Mouse (Mus musculus): Measurements from ENCODE around the gene Plekhb2. TPM values are rescaled to one million over a fixed set of nuclear protein-coding genes. Genes with fewer than 3 reads are reported as not detected.

Gene Plekhb2
- polyA plus RNA-seq, 1 experiment from 2014 or later, result 18.0 TPM

DNA sequence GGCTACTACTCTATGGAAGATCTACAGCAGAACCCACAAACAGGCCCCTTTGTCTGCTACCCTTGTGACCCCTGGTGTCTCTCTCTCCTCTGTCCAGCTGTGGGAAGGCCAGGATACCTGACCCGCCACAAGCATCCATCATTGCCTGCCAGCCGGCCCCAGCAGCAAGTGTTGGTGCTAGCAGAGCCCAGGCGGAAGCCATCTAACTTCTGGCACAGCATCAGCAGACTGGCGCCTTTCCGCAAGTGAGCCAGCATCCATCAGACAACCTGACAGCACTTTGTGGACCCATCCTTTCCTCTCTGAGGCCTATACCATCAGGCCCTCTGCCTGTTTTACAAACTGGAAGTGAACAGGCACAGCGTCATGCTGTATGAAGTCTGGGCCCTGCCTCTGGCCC, 38.2 kb upstream of the Plekhb2 start:
- Histone ChIP-seq H3K9me3 (ENCODE audit: control insufficient read depth, low read length) (no peaks in the 10 kb centered on the region), H3K27ac (ENCODE audit: low read depth, low read length) (no peak overlapping the region), H3K9ac (ENCODE audit: low read depth, low read length) (no peak overlapping the region), H3K4me3 (ENCODE audit: low read depth, low read length) (no peak overlapping the region), H3K4me2 (no peak overlapping the region), H3K36me3 (ENCODE audit: control insufficient read depth, insufficient read depth, low read length) (peaks cover 28% of the 10 kb centered on the region; the same call in 1 of the 2 replicates), H3K4me1 (replicated peaks; ENCODE audit: control insufficient read depth, insufficient read depth, low read length) (no peaks in the 10 kb centered on the region), H3K27me3 (replicated peaks; ENCODE audit: control insufficient read depth, insufficient read depth, low read length) (no peaks in the 10 kb centered on the region)
- ATAC-seq (replicated peaks; ENCODE audit: low FRiP score) (no peak), DNase-seq (ENCODE audit: low spot score) (no peak)
- 71% methylated on average over 6 of the region's 6 CpGs for WGBS

DNA sequence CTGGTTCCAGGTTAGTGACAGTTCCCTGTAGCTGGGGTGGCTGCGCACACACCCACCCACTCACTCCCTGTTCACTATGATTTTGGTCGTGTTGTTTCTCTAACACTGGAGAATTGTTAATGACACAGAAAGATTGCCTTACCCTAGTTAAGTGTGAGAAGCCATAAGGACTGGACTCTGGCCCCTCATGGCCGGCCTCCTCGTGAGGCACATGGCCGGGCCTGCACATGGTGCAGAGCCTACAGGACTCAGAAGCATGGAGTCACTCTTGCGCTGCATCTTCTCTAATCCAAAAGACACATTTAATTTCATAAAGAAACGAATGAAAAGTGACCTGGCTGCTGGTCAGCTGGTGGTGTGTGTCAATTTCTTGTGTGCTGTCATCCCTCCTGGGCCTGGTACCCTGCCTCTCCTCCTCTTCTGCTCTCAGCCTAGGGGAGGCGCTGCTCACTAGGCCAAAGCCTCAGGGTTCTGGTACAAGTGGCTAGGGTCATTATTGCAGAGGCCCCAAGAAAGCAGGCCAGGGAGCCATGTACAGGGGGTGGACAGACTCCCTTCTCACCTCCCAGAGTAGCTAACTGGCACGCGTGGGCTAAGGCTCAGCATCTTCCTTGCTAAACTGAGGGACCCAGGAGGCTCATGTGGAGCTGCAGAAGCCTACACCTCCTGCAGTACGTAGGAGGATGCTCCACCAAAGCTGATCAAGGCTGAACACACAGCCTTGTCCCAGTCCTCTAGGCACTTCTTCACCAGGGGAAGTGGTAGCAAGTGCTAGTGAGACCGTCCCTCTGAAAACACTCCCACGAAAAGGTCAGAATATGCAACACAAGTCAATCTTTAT, 37.1 kb upstream of the Plekhb2 start:
- Histone ChIP-seq H3K27me3 (replicated peaks; ENCODE audit: control insufficient read depth, insufficient read depth, low read length) (no peaks in the 10 kb centered on the region), H3K4me2 (no peak overlapping the region), H3K4me3 (ENCODE audit: low read depth, low read length) (no peak overlapping the region), H3K36me3 (ENCODE audit: control insufficient read depth, insufficient read depth, low read length) (peaks cover 37% of the 10 kb centered on the region; the same call in 1 of the 2 replicates), H3K9me3 (ENCODE audit: control insufficient read depth, low read length) (no peaks in the 10 kb centered on the region), H3K27ac (ENCODE audit: low read depth, low read length) (no peak overlapping the region), H3K4me1 (replicated peaks; ENCODE audit: control insufficient read depth, insufficient read depth, low read length) (no peaks in the 10 kb centered on the region), H3K9ac (ENCODE audit: low read depth, low read length) (no peak overlapping the region)
- no peak for ATAC-seq (replicated peaks; ENCODE audit: low FRiP score)
- DNase-seq (ENCODE audit: low spot score), result no peak
- 92% methylated on average over 13 of the region's 13 CpGs for WGBS

DNA sequence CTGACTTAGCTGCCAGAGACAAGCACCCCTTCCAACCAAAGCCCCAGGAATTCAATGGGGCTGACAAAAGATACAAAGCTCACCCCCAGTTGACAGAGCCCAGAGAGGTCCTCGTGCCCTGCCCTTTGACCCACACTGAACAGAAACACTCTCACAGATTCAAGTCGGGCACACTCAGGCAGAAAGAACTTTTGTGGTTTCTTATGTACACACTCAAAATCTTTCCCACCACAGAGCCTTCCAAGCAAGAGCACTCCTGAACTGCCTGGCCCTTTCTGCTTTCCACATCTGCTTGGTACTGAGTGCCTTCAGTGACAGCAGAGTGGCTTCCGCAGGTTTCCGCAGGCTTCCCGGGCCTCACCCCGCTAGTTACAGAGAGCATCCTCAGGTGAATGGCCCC, 33.9 kb upstream of the Plekhb2 start:
- WGBS, result 92% methylated on average over 6 of the region's 6 CpGs
- H3K36me3 ChIP-seq (ENCODE audit: control insufficient read depth, insufficient read depth, low read length), result peaks cover 46% of the 10 kb centered on the region
- ATAC-seq (replicated peaks; ENCODE audit: low FRiP score) (no peak), DNase-seq (ENCODE audit: low spot score) (no peak)
- no peaks in the 10 kb centered on the region for H3K9me3 ChIP-seq (ENCODE audit: control insufficient read depth, low read length)
- H3K4me2 ChIP-seq, result no peak overlapping the region
- H3K4me3 ChIP-seq (ENCODE audit: low read depth, low read length), result no peak overlapping the region
- H3K27me3 ChIP-seq (replicated peaks; ENCODE audit: control insufficient read depth, insufficient read depth, low read length), result no peaks in the 10 kb centered on the region
- no peak overlapping the region for H3K9ac ChIP-seq (ENCODE audit: low read depth, low read length)
- no peaks in the 10 kb centered on the region for H3K4me1 ChIP-seq (replicated peaks; ENCODE audit: control insufficient read depth, insufficient read depth, low read length)
- H3K27ac ChIP-seq (ENCODE audit: low read depth, low read length), result no peak overlapping the region

DNA sequence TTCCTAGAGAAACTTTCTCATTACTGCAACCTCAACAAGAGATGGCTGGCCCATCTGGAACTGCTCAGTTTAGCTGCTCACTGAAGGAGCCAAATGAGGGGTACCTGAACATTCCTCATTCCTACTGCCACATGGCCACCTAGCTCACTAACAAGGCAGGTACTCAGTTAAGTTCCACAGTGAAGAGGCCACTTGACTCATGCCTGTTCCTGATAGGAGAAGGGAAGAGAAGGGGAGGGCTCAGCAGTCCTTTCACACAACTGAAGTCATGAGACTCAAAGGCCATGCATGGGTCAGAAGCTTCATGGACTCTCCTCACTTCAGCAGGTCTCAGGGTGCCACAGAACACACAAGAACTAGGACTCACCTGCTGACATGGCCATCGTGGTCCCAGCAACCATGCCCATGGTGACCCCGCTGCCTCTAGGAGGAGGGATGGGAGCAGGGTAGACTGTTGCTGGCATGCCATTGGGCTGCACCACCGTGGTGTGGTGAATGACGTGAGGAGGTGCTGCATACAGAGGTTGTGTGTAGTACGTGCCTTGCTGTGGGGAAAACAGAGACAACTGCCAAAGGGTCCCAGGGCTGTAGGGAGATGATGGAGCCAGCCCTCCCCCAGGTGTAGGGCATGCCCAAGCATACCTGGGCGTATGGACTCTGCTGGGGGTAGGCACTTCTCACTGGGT, 30.4 kb upstream of the Plekhb2 start:
- Histone ChIP-seq H3K4me1 (replicated peaks; ENCODE audit: control insufficient read depth, insufficient read depth, low read length) (no peaks in the 10 kb centered on the region), H3K9ac (ENCODE audit: low read depth, low read length) (no peak overlapping the region), H3K27me3 (replicated peaks; ENCODE audit: control insufficient read depth, insufficient read depth, low read length) (no peaks in the 10 kb centered on the region), H3K36me3 (ENCODE audit: control insufficient read depth, insufficient read depth, low read length) (peaks cover 46% of the 10 kb centered on the region), H3K9me3 (ENCODE audit: control insufficient read depth, low read length) (no peaks in the 10 kb centered on the region), H3K4me3 (ENCODE audit: low read depth, low read length) (no peak overlapping the region), H3K4me2 (no peak overlapping the region), H3K27ac (ENCODE audit: low read depth, low read length) (no peak overlapping the region)
- ATAC-seq (replicated peaks; ENCODE audit: low FRiP score) (no peak), DNase-seq (ENCODE audit: low spot score) (no peak)
- WGBS, result 92% methylated on average over 6 of the region's 6 CpGs

DNA sequence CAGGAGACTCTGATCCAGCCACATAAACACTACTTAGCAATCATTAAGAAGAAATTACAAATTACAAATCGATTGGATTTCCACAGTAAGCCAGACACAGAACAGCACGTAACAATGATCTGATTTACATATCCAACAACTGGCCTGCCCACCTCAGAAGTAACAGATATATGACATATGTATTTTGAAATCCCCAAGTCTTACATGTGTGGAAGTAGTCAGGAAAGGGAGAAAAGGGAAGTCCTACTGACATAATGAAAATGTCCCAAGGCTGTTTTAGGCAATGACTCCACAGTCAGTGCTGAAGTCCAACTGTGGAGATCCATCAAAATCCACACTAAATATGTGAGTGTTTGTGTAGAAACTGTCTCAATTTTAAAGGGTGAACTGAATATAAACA, 28.4 kb upstream of the Plekhb2 start:
- no peak overlapping the region for H3K4me3 ChIP-seq (ENCODE audit: low read depth, low read length)
- H3K4me1 ChIP-seq (replicated peaks; ENCODE audit: control insufficient read depth, insufficient read depth, low read length), result no peaks in the 10 kb centered on the region
- no peak overlapping the region for H3K4me2 ChIP-seq
- no peak overlapping the region for H3K27ac ChIP-seq (ENCODE audit: low read depth, low read length)
- DNase-seq (ENCODE audit: low spot score) (no peak), ATAC-seq (replicated peaks; ENCODE audit: low FRiP score) (no peak)
- H3K36me3 ChIP-seq (ENCODE audit: control insufficient read depth, insufficient read depth, low read length), result peaks cover 40% of the 10 kb centered on the region
- no peaks in the 10 kb centered on the region for H3K27me3 ChIP-seq (replicated peaks; ENCODE audit: control insufficient read depth, insufficient read depth, low read length)
- WGBS, result 97% methylated on average over 2 of the region's 2 CpGs
- H3K9ac ChIP-seq (ENCODE audit: low read depth, low read length), result no peak overlapping the region
- H3K9me3 ChIP-seq (ENCODE audit: control insufficient read depth, low read length), result no peaks in the 10 kb centered on the region

DNA sequence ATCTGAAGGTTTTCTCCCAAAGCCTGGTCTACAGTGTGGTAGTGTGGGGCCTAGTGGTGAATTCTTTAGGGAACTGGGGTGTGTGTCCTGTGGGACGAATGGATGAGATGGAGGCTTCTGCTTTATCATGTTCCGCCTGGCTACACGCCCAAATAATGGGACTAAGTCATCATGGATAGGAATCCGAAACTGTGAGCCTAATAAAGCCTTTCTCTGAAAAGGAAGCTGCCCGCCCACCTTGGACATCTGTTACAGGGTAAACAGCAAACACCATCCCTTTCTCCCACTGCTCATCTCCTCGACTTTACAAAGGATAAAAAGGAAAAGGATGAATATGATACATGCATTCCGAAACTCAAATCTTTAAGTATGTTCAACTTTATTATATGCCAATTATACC, 27.8 kb upstream of the Plekhb2 start:
- Histone ChIP-seq H3K4me3 (ENCODE audit: low read depth, low read length) (no peak overlapping the region), H3K27ac (ENCODE audit: low read depth, low read length) (no peak overlapping the region), H3K9ac (ENCODE audit: low read depth, low read length) (no peak overlapping the region), H3K9me3 (ENCODE audit: control insufficient read depth, low read length) (no peaks in the 10 kb centered on the region), H3K27me3 (replicated peaks; ENCODE audit: control insufficient read depth, insufficient read depth, low read length) (no peaks in the 10 kb centered on the region), H3K4me2 (no peak overlapping the region), H3K4me1 (replicated peaks; ENCODE audit: control insufficient read depth, insufficient read depth, low read length) (no peaks in the 10 kb centered on the region), H3K36me3 (ENCODE audit: control insufficient read depth, insufficient read depth, low read length) (peaks cover 40% of the 10 kb centered on the region)
- no peak for DNase-seq (ENCODE audit: low spot score)
- ATAC-seq (replicated peaks; ENCODE audit: low FRiP score), result no peak
- WGBS, result 90% methylated on average over 7 of the region's 7 CpGs

DNA sequence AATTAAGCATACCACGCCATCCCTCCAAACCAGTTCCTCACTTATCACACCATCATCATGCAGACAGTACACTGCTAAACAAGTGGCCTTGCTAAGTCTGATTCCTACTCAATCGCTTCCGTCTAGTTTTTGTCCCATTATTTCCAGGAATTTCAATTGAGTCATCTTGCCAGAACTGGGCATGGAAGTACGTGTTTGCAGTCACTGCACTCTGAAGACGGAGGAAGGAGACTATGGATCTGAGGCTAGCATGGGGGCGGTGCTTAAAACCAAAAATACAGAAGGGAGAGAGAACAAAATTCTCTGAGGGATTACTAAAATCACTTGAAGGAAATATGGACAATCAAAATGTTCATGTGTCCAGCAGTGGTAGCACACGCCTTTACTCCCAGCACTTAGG, 27.0 kb upstream of the Plekhb2 start:
- 91% methylated on average over 7 of the region's 7 CpGs for WGBS
- no peak overlapping the region for H3K4me2 ChIP-seq
- H3K27ac ChIP-seq (ENCODE audit: low read depth, low read length), result no peak overlapping the region
- H3K27me3 ChIP-seq (replicated peaks; ENCODE audit: control insufficient read depth, insufficient read depth, low read length), result no peaks in the 10 kb centered on the region
- no peaks in the 10 kb centered on the region for H3K4me1 ChIP-seq (replicated peaks; ENCODE audit: control insufficient read depth, insufficient read depth, low read length)
- H3K9ac ChIP-seq (ENCODE audit: low read depth, low read length), result no peak overlapping the region
- H3K36me3 ChIP-seq (ENCODE audit: control insufficient read depth, insufficient read depth, low read length), result peaks cover 35% of the 10 kb centered on the region
- ATAC-seq (replicated peaks; ENCODE audit: low FRiP score), result no peak
- no peak overlapping the region for H3K4me3 ChIP-seq (ENCODE audit: low read depth, low read length)
- no peaks in the 10 kb centered on the region for H3K9me3 ChIP-seq (ENCODE audit: control insufficient read depth, low read length)
- DNase-seq (ENCODE audit: low spot score), result no peak

DNA sequence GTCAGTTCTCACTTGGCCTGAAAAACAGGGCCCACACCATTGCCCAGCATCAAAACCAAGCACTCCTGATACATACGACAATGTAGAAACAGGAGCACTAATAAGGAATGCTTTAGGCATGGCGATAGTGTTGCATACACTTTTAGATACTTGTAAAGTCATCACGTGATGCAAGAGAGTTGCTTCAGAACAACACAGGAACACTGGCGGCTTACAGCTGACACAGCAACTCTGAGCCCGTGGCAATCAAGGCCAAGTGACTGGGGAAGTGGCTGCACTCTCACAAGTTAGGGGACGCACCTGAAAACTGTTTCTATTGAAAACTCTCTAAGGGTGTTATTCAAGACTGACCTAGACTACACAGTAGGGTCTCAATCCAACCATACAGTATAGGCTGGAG, 26.4 kb upstream of the Plekhb2 start:
- Histone ChIP-seq H3K27ac (ENCODE audit: low read depth, low read length) (no peak overlapping the region), H3K4me3 (ENCODE audit: low read depth, low read length) (no peak overlapping the region), H3K27me3 (replicated peaks; ENCODE audit: control insufficient read depth, insufficient read depth, low read length) (no peaks in the 10 kb centered on the region), H3K4me2 (no peak overlapping the region), H3K9ac (ENCODE audit: low read depth, low read length) (no peak overlapping the region), H3K36me3 (ENCODE audit: control insufficient read depth, insufficient read depth, low read length) (peaks cover 32% of the 10 kb centered on the region), H3K9me3 (ENCODE audit: control insufficient read depth, low read length) (no peaks in the 10 kb centered on the region), H3K4me1 (replicated peaks; ENCODE audit: control insufficient read depth, insufficient read depth, low read length) (no peaks in the 10 kb centered on the region)
- ATAC-seq (replicated peaks; ENCODE audit: low FRiP score) (no peak), DNase-seq (ENCODE audit: low spot score) (no peak)
- WGBS, result 83% methylated on average over 6 of the region's 6 CpGs

DNA sequence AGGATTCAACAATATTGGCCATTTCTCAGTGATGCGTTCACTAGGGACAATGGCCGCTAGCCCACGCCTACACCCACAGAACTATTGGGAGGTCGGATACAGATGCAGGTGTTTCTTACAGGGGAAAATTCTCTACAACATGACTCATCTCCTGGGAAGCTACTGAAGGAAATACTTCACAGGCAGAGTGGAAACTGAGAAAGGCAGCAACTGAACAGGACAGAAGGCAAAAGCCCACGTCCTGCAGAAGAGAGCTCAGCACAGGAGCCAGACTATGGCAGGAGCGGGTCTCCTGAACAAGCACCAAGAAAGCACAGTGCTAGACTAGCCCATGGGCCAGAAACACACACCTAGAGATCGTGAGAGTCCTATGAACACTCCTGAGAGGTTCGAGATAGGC, 25.6 kb upstream of the Plekhb2 start:
- Histone ChIP-seq H3K4me1 (replicated peaks; ENCODE audit: control insufficient read depth, insufficient read depth, low read length) (no peaks in the 10 kb centered on the region), H3K9me3 (ENCODE audit: control insufficient read depth, low read length) (no peaks in the 10 kb centered on the region), H3K36me3 (ENCODE audit: control insufficient read depth, insufficient read depth, low read length) (peaks cover 32% of the 10 kb centered on the region), H3K4me2 (no peak overlapping the region), H3K9ac (ENCODE audit: low read depth, low read length) (no peak overlapping the region), H3K27me3 (replicated peaks; ENCODE audit: control insufficient read depth, insufficient read depth, low read length) (no peaks in the 10 kb centered on the region), H3K4me3 (ENCODE audit: low read depth, low read length) (no peak overlapping the region), H3K27ac (ENCODE audit: low read depth, low read length) (no peak overlapping the region)
- DNase-seq (ENCODE audit: low spot score) (no peak), ATAC-seq (replicated peaks; ENCODE audit: low FRiP score) (no peak)
- 89% methylated on average over 8 of the region's 8 CpGs for WGBS
